Mouse (Mus musculus) intestine, postnatal 0 days (tissue): Measurements from ENCODE around the gene Opa3. TPM values are rescaled to one million over a fixed set of nuclear protein-coding genes. Genes with fewer than 3 reads are reported as not detected.
A peak's percentile ranks its signal among the peaks of the same experiment; 100 is the strongest.

Experiments
- ATAC-seq: fragments of 200-750 bp; cut with Nextera tagmentation; 2 replicates; pipeline ENCODE4 v1.8.0; 2017; ENCODE audit warnings: mild to moderate bottlenecking, moderate TSS enrichment, moderate library complexity
- H3K27ac ChIP-seq: fragments of 300-500 bp; sonication (generic); 2 replicates; pipeline ENCODE4 v1.5.1; 2014; ENCODE audit warnings: mild to moderate bottlenecking, low read depth, low read length, moderate library complexity
- H3K27me3 ChIP-seq: fragments of 300-500 bp; sonication (generic); replicated peaks from 2 replicates; pipeline ENCODE4 v1.6.1; 2014; ENCODE audit warnings: low read length, mixed read lengths; ENCODE audit not compliant: control insufficient read depth, insufficient read depth
- H3K36me3 ChIP-seq: fragments of 300-500 bp; sonication (generic); 2 replicates; pipeline ENCODE4 v1.6.1; 2014; ENCODE audit warnings: mild to moderate bottlenecking, moderate library complexity; ENCODE audit not compliant: control insufficient read depth, insufficient read depth
- H3K4me1 ChIP-seq: fragments of 300-500 bp; sonication (generic); replicated peaks from 2 replicates; pipeline ENCODE4 v1.6.1; 2014; ENCODE audit warnings: antibody characterized with exemption, low read length, mixed read lengths; ENCODE audit not compliant: control insufficient read depth, insufficient read depth
- H3K4me2 ChIP-seq: fragments of 300-500 bp; sonication (generic); replicated peaks from 2 replicates; pipeline ENCODE4 v1.6.1; 2014; ENCODE audit warnings: low read depth, mild to moderate bottlenecking, moderate library complexity
- H3K4me3 ChIP-seq: fragments of 300-500 bp; sonication (generic); 2 replicates; pipeline ENCODE4 v1.5.1; 2014; ENCODE audit warnings: low read depth, low read length
- H3K9ac ChIP-seq: fragments of 300-500 bp; sonication (generic); 2 replicates; pipeline ENCODE4 v1.6.1; 2014; ENCODE audit warnings: mild to moderate bottlenecking, low read depth, low read length
- H3K9me3 ChIP-seq: fragments of 300-500 bp; sonication (generic); 2 replicates; pipeline ENCODE4 v1.6.1; 2016; ENCODE audit warnings: mixed run types; ENCODE audit not compliant: control insufficient read depth
- CTCF ChIP-seq: sonication (generic); IDR thresholded peaks from 2 replicates; pipeline ENCODE4 v1.5.1; 2016; ENCODE audit warnings: low read depth, mild to moderate bottlenecking, control low read depth, antibody characterized with exemption, moderate library complexity
- WGBS: fragments of 180-500 bp; shearing (Covaris S2); extraction: QIAGEN DNeasy Blood & Tissue Kit; methylation state at CpG from one replicate; pipeline ENCODE4 v1.1.7; 2014; 5-methylcytosine and 5-hydroxymethylcytosine counted together
- polyA plus RNA-seq: library from polyadenylated mRNA; unstranded; fragments of >200 nt; fragmentation: Nextera tagmentation; extraction: Ambion mirVana; gene quantifications from 2 replicates; pipeline ENCODE4 v1.2.1, GENCODE M21; 2015

The Opa3 gene
- polyA plus RNA-seq, 1 experiment from 2014 or later = 27.5 TPM

GRCm38 (mm10) chr7:19236411-19236810 is 8.3 kb downstream of the Opa3 start:
- no peaks in the 10 kb centered on the region for H3K36me3 ChIP-seq
- H3K4me3 ChIP-seq = no peak overlapping the region
- H3K4me1 ChIP-seq = peaks cover 24% of the 10 kb centered on the region
- no peaks in the 10 kb centered on the region for H3K27me3 ChIP-seq
- no peak overlapping the region for H3K4me2 ChIP-seq
- no peaks in the 10 kb centered on the region for H3K9me3 ChIP-seq
- no peak for TF ChIP-seq CTCF
- no peak overlapping the region for H3K9ac ChIP-seq
- 72% methylated on average over 2 of the region's 2 CpGs for WGBS
- no peak for ATAC-seq
- peak overlapping the region; percentile 64; the same call in 1 of the 2 replicates for H3K27ac ChIP-seq

GRCm38 (mm10) chr7:19238344-19238743 is 10.2 kb downstream of the Opa3 start:
- Histone ChIP-seq H3K36me3 (no peaks in the 10 kb centered on the region; the same call in 1 of the 2 replicates), H3K4me3 (no peak overlapping the region), H3K4me1 (peaks cover 16% of the 10 kb centered on the region; the same call in 1 of the 2 replicates), H3K27ac (no peak overlapping the region), H3K4me2 (no peak overlapping the region), H3K9ac (no peak overlapping the region), H3K27me3 (no peaks in the 10 kb centered on the region), H3K9me3 (no peaks in the 10 kb centered on the region)
- WGBS = 92% methylated on average over 4 of the region's 4 CpGs
- no peak for TF ChIP-seq CTCF
- no peak for ATAC-seq

GRCm38 (mm10) chr7:19239423-19239822 is 11.3 kb downstream of the Opa3 start:
- ATAC-seq = peak; percentile 66
- no peak overlapping the region for H3K27ac ChIP-seq
- H3K27me3 ChIP-seq = no peaks in the 10 kb centered on the region
- H3K4me2 ChIP-seq = peak overlapping the region; percentile 14; the same call in 1 of the 2 replicates
- peak; percentile 97 for TF ChIP-seq CTCF
- H3K9me3 ChIP-seq = no peaks in the 10 kb centered on the region
- H3K4me3 ChIP-seq = no peak overlapping the region
- 0% methylated on average over 1 of the region's 1 CpGs for WGBS
- H3K36me3 ChIP-seq = no peaks in the 10 kb centered on the region; the same call in 1 of the 2 replicates
- peaks cover 16% of the 10 kb centered on the region; the same call in 1 of the 2 replicates for H3K4me1 ChIP-seq
- H3K9ac ChIP-seq = no peak overlapping the region

- H3K27ac ChIP-seq = no peak overlapping the region
- ATAC-seq = no peak
Observed at GRCm38 (mm10) chr7:19239986-19240385, 11.9 kb downstream of the Opa3 start.

GRCm38 (mm10) chr7:19240905-19241463 is 12.8 kb downstream of the Opa3 start:
- Histone ChIP-seq H3K27me3 (no peaks in the 10 kb centered on the region), H3K9me3 (no peaks in the 10 kb centered on the region), H3K4me2 (no peak overlapping the region), H3K4me1 (peaks cover 9% of the 10 kb centered on the region; the same call in 1 of the 2 replicates), H3K9ac (no peak overlapping the region), H3K36me3 (peaks cover 13% of the 10 kb centered on the region; the same call in 1 of the 2 replicates), H3K4me3 (no peak overlapping the region), H3K27ac (peak overlapping the region; percentile 11; the same call in 1 of the 2 replicates)
- ATAC-seq = peak; percentile 38
- WGBS = 66% methylated on average over 8 of the region's 8 CpGs
- no peak for TF ChIP-seq CTCF

More at GRCm38 (mm10) chr7:19239986-19240385, 11.9 kb downstream of the Opa3 start:
- Histone ChIP-seq H3K9ac (no peak overlapping the region), H3K4me3 (no peak overlapping the region), H3K27me3 (no peaks in the 10 kb centered on the region), H3K4me1 (peaks cover 16% of the 10 kb centered on the region; the same call in 1 of the 2 replicates), H3K9me3 (no peaks in the 10 kb centered on the region), H3K36me3 (peaks cover 3% of the 10 kb centered on the region; the same call in 1 of the 2 replicates), H3K4me2 (peak overlapping the region; percentile 14; the same call in 1 of the 2 replicates)
- 32% methylated on average over 4 of the region's 4 CpGs for WGBS
- TF ChIP-seq CTCF = no peak

GRCm38 (mm10) chr7:19242005-19242404 is 13.9 kb downstream of the Opa3 start:
- H3K9me3 ChIP-seq = no peaks in the 10 kb centered on the region
- ATAC-seq = no peak
- H3K27me3 ChIP-seq = no peaks in the 10 kb centered on the region
- H3K4me2 ChIP-seq = no peak overlapping the region
- WGBS = 72% methylated on average over 1 of the region's 1 CpGs
- no peak overlapping the region for H3K4me3 ChIP-seq
- H3K9ac ChIP-seq = no peak overlapping the region
- H3K36me3 ChIP-seq = peaks cover 16% of the 10 kb centered on the region; the same call in 1 of the 2 replicates
- no peak overlapping the region for H3K27ac ChIP-seq
- no peak for TF ChIP-seq CTCF
- peaks cover 8% of the 10 kb centered on the region; the same call in 1 of the 2 replicates for H3K4me1 ChIP-seq
